Mouse (Mus musculus): ENCODE measurements around the gene Myf5.

Gene Myf5

GRCm38 (mm10) chr10:107436967-107437366 is 49.0 kb downstream of the Myf5 start:
- no peak for DNase-seq (ENCODE audit: low spot score in 2 of 2)
